Mouse (Mus musculus) monocyte, adult 2 months (primary cell): ENCODE results near the gene Cox6b1.

Experiments
- DNase-seq, 2 experiments: peaks; one replicate each; pipeline ENCODE4 v3.0.0; 2022; ENCODE audit warnings: low spot score in 2 of 2, low read depth in 1 of 2

The Cox6b1 gene

GRCm38 (mm10) chr7:30586455-30587020, 39.4 kb downstream of the Cox6b1 start:
- DNase-seq = no peak

GRCm38 (mm10) chr7:30585170-30585569, 40.8 kb downstream of the Cox6b1 start:
- no peak for DNase-seq

GRCm38 (mm10) chr7:30584339-30584738, 41.6 kb downstream of the Cox6b1 start:
- DNase-seq = no peak

DNA sequence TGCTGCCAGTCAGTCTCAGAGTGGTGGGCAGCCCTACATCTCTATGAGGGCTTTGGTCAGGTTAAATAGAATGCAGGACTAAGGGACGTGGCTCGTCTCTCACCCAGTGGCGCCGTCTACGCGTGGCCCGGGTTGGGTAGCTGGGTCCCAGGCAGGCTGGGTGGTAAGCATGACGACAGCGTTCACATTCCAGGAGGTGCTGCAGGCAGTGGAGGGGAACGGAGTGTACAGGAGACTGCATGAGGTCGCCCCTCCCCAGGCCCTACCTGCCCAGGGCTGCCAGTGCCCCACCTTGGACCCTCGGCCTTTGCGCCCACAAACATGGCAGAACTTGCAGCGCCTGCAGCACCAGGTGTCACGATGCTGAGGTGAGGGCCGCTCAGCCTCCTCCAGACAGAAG, 44.4 kb downstream of the Cox6b1 start:
- no peak for DNase-seq

DNA sequence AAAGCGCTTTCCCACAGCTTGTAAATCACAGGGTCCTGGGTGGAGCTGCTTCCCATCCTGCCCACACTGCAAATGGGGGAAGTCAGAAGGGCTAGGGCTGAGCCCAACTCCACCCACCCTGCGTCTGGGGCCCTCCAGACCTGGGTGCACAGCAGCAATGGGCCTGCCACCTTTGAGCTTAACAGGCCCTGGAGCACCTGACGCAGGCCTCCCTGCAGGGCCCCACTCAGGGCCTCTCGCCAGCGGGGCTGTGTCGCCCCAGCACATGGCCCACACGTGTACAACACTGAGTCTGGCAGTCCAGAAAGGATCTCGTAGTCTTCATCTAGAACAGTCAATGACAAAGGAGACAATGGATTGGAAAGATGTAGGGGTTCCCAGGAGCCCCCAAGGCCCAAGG, 46.0 kb downstream of the Cox6b1 start:
- no peak for DNase-seq

- no peak for DNase-seq
Observed at GRCm38 (mm10) chr7:30572969-30573368, 53.0 kb downstream of the Cox6b1 start.

GRCm38 (mm10) chr7:30572389-30572788, 53.6 kb downstream of the Cox6b1 start:
- no peak for DNase-seq

DNA sequence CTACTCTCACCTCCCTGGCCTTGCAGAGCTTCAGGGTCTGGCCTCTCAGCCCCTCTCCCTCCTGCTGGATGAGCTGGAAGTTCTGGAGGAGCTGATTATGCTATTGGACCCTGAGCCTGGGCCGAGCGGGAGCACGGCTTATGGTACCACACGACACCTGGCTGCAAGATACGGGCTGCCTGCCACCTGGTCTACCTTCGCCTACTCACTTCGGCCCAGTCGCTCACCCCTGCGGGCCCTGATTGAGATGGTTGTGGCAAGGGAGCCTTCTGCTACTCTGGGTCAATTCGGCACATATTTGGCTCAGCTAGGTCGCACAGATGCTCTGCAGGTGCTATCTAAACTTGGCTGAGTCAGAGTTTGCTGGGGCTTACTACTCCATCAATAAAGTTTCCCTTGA, 58.4 kb downstream of the Cox6b1 start:
- no peak for DNase-seq
